Mouse (Mus musculus): ENCODE measurements around the gene Zcchc4. TPM values are rescaled to one million over a fixed set of nuclear protein-coding genes. Genes with fewer than 3 reads are reported as not detected.

The Zcchc4 gene
- total RNA-seq (2014; fragmentation: Nextera tagmentation) (28.0 and 31.4 TPM in 2 replicates), total RNA-seq (2017) (30.3 and 31.9 TPM in 2 replicates)

DNA sequence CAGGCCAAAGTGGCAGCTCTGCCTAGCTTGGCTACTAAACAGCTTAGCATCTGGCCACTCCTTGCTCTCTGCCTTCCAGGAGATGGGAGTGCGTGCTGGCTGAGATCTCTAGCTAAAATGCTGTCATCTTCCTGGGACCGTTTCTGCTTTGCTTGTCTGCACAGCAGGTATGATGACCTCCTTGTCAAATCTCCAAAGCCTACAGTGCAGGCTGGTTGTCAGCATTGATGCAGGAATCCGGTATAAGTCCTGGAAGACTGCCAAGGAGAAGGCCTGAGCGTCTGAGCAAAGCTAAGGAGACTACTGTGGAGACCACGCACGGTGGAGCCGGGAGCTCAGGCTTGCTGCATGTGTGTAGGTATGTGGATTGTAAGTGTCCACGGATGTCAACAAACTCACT is at the start of gene Zcchc4:
Zcchc4 (plus strand) TSS at position 173 of the 400 bp plus-strand sequence.
- ATAC-seq (replicated peaks; ENCODE audit: poor library complexity, severe bottlenecking), result no peak

DNA sequence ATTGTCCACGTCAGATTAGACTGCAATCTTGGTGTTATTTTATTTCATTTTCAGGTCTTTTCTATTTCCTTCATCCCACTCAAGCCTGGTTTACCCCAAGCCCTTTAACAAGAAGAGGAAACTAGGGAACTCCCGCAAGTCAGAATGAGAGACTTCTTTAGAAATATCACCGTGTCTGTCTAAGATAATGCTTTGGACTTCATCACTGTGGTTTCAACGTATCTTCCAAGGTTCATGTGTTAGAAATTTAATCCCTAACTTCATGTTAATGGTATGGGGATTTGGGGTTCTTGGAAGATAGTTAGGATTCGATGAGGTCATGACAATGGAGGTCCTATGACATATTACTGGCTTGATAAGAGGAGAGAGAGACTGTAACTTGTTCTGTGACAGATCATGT is 47.5 kb upstream of the Zcchc4 start:
- ATAC-seq (replicated peaks; ENCODE audit: poor library complexity, severe bottlenecking), result no peak

DNA sequence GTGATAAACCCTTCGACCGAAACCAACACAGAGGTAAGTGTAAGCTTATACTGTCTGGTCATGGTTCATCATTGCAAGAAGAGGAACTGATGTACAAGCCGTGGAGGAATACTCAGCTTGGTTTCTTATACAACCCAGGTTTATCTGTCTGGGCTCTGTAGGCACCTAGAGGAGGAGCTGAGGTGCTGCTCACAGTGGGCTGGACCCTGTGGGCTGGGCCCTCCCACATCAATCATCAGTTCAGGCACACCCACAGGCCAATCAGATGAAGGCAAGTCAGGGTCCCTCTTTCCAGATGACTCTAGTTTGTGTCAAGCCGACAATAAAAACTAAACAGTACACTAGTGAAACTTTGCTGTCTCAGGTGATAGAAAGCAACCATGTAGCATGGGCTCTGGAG is 42.4 kb upstream of the Zcchc4 start:
- ATAC-seq (replicated peaks; ENCODE audit: poor library complexity, severe bottlenecking), result no peak

DNA sequence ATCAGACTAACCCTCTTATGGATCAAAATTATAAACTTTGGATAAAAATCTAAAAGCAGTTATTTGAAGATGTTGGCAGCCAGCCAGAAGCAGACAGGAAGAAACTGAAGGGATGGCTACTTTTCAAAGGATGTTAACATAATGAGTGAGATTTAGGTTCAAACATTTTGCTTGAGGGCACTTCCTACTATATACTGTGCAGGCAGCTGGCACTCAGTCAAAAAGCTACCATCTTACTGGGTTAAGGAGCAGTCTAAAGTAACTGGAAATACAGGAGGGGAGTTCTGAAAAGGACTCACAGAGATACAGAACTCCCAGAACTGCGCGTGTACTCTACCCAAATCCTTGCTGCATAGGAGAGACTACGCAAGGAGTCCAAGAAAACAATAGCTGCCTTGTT is 39.2 kb upstream of the Zcchc4 start:
- ATAC-seq (replicated peaks; ENCODE audit: poor library complexity, severe bottlenecking), result no peak

DNA sequence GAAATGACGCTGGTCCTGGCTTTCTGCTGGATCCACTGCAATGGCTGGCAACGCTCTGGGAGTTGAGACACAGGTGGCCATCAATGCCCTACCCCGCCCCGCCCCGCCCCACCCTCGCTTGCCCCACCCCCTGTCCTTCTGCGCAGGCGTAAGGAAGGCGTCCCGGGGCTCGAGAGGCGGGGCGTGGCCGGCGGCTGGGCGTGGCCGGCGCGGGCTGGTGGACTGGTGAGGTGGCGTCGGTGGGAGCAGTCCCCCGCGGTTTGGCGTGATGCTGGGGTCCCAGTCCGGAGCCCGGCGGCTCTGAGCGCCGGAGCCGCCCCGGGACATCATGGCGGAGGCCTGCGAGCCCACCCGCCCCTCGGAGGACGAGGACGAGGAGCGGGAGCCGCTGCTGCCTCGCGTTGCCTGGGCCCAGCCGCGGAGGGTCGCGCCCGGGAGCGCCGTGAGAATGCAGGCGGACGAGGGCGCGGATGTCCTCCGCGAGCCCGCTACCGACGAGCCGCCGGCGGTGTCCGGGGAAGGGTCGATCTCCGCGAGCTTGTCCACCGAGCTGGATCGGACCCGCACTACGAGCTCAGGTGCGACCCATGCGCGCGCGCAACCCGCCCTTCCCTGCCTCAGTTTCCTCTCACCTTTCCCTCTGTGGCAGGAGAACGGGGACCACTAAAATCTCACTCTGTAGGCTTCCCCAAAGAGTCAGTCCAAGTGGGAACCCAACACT is 33.7 kb upstream of the Zcchc4 start, which contains the start of gene Pi4k2b:
Pi4k2b (plus strand) TSS at position 184 of the 721 bp plus-strand sequence.
- ATAC-seq (replicated peaks; ENCODE audit: poor library complexity, severe bottlenecking), result peak; percentile 89

DNA sequence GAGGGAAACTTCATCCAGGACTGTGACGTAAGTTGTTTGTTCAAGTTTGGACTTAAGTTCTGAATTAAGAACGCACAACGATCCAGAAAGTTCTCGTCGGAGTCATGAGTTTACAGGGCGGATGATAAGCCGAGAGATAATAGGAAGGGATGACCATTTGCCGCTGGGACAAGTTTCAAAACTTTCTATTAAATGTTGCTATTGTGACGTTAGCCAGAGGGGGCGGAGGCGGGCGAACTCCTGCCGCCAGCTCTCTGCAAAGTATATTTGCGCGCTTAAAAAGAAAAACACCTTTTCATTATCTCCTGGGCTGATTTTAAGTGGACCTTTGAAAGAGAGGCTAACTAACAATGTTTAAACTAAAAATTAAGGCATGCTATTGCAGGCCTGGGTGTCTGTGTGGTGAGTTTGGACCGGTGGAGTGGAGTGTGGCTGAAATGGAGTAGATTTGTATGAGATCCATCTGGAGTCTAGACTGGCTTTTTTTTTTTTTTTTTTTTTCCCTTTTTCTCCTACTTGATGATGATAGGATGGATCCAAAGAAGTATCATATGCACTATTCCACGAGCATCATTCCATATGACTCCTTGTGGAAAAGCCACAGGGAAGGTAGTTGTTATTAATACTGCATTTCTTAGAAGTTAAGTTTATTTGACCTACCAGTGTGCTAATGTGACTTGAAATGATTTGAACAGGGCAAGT is 32.9 kb upstream of the Zcchc4 start:
- ATAC-seq (replicated peaks; ENCODE audit: poor library complexity, severe bottlenecking), result peak; percentile 65

DNA sequence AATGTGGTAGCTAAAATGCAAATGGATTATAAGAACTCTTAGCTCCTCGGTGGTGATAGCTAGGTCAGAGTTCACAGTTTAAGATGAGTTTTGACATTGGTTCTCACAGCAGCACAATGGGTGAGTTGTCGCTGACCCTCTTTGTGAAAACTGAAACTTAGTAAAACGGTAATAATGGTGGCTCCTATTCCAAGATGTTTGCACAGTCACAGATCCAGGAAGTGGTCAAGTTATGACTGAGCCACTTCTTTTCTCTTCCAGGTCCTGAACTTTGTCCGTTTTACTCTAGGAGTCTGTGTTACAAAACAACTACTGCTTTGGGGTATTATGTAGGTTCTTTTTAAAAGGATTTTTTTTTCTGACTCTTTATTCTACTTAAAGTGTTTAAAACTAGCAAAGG is 32.0 kb upstream of the Zcchc4 start:
- ATAC-seq (replicated peaks; ENCODE audit: poor library complexity, severe bottlenecking), result peak; percentile 53

DNA sequence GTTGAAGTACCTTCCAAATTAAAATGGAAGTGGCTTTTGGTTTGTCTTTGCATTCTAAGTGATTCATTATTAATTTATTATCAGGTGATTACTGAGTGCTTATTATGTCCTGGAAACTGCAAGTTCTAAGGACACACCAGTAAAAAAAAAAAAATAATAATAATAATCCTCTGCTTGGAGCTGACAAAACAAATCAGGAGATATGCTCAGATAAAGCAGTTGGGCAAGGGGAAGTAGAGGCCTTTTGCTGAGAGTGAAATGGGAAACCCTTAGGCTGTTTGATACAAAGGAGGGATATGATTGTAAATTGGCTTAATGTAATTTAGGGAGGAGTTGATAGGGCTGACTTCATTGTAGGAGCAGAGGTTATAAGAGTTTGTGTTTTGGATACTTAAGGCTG is 28.3 kb upstream of the Zcchc4 start:
- ATAC-seq (replicated peaks; ENCODE audit: poor library complexity, severe bottlenecking), result no peak

DNA sequence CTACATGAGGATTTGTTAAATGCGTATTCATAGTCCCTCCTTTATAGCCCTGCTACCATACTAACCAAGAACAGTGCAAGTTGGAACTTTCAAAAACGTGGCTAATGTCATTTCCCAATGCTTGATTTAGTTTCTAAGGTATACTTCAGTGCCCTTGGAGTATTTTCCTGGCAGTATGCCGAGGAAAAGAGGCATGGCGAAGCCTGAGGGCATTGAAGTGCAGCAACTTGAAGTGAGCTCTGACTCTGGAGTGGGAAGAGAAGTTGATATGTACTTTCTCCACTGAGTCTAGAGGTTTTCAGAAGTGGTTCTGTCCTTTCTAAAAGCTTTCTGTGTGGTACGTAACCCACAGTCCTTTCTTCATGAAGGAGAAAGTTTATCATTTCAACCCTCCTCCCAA is 26.5 kb upstream of the Zcchc4 start:
- ATAC-seq (replicated peaks; ENCODE audit: poor library complexity, severe bottlenecking), result no peak

DNA sequence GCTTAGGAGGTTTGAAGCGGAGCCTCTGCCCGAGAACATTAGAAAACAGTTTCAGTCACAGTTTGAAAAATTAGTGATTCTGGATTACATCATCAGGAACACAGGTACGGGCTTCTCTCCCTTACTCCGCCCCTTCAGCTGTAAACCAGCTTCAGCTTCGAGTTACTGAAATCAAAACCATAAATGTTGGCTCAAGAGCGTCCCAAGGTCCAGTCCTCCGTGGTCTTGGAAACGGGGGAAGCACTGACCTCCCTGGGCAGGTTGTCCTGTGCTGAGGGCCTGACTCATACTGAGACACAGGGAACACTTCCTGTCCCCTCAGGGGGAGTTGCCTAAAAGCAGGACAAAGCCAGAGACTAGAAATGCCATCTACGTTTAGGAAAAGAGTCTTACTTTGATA is 22.1 kb upstream of the Zcchc4 start:
- ATAC-seq (replicated peaks; ENCODE audit: poor library complexity, severe bottlenecking), result no peak

DNA sequence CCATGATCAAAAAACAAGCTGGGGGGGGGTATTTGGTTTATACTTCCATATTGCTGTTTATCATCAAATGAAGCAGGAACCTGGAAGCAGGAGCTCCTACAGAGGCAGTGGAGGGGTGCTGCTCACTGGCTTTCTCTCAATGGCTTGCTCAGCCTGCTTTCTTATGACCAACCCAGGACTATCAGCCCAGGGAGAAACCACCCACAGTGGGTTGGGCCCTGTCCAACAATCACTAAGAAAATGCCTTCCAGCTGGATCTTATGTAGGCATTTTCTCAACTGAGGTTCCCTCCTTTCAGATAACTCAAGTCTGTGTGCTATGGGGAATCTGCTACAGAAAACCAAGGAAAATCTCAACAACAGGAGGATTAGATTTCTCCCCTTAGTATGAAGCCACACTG is 21.0 kb upstream of the Zcchc4 start:
- no peak for ATAC-seq (replicated peaks; ENCODE audit: poor library complexity, severe bottlenecking)

DNA sequence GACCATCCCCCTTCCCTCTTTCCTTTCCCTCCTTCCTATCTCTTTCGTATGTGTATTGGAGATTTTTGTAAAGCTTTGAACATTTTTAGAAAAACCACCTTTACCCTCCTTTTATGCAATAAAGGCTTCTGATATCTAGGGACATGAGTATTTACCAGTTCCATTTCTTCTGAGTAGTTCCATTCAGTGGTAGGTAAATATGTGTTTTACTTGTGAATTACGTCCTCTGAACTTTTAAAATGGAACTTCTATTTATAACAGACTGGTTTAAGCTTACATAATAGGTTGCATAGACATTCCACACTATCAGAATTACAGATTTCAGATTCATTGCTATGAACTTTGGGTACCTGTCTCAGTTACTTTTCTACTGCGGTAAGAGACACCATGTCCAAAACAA is 19.9 kb upstream of the Zcchc4 start:
- ATAC-seq (replicated peaks; ENCODE audit: poor library complexity, severe bottlenecking), result no peak

DNA sequence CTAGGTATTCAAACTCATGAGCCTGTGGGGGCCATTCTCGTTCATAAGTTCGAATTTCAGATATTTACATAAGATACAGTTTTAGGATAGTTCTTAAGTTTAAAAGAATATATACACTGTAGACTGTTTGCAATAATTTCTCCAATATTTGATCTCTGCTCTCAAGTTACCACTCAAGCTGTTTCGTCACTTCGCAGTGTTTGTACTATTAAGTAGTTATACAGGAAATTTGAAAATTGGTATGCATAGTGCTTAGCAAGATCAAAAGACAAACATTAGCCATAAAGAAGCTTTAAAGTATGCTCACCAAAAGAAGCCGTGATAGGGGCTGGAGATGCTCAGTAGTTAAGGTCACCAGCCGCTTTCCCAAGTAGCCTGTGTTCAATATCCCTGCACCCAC is 19.2 kb upstream of the Zcchc4 start:
- no peak for ATAC-seq (replicated peaks; ENCODE audit: poor library complexity, severe bottlenecking)

DNA sequence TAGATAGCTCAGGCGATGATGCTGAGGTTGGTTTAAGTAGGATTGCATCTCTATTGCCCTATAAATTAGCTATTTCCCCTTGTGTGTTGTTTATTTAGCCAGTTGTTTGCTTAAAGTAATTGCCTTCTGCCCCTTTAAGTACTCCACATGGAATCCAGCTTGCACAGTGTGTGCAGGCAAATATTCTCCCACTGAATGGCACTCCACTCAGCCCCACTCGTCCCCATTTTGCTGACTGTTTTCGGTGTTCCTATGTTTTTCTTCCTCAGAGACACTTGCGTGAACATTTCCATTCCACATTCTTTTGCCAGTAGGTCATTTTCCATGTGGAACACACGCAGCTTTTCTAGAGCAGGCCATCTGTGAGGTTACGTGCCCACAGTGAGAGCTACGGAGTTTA is 12.6 kb upstream of the Zcchc4 start:
- ATAC-seq (replicated peaks; ENCODE audit: poor library complexity, severe bottlenecking), result no peak

DNA sequence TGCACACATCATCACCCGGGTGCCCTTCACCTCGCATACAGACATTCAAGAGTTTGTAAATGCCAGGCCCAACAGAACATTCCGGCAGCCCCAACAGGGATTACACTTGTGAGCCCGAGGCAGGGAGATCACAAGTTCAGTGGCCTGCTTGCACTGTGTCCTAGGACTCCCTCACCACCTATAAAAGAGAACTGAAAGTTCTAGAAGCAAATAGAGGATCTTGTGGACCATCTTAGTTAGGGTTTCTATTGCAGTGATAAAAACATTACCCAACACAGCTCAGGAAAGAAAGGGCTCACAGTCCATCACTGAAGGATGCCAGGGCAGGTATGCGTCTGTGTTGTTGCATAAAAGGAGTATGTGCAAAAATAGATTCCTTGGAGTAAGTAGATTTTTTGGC is 942 bp upstream of the Zcchc4 start:
- peak; percentile 85 for ATAC-seq (replicated peaks; ENCODE audit: poor library complexity, severe bottlenecking)

DNA sequence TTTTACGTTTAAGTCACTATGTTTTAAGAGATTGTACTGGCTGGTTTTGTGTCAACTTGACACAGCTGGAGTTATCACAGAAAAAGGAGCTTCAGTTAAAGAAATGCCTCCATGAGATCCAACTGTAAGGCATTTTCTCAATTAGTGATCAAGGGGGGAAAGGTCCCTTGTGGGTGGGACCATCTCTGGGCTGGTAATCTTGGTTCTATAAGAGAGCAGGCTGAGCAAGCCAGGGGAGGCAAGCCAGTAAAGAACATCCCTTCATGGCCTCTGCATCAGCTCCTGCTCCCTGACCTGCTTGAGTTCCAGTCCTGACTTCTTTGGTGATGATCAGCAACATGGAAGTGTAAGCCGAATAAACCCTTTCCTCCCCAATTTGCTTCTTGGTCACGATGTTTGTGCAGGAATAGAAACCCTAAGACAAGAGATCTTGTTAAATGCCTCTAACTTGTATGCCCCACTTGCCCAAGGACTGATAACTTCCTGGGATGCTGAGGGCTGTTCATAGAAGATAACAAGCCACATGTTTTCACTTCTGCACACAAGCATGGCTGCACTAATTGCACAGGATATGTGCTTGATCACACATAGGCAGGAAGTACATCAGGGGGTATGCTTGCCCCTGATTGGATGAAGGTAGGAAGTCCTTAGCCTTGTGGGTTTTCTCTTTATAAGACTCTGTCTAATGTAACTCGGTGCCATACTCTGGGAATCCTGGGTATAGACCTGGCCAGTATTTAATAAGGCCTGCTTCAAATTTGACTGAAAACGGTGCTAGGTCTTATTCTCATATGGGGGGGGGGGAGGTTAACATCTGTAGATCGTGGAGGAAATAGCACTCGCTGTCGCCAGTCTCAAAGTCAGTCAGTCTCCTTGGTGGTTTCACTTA is 1.5 kb downstream of the Zcchc4 start:
- 0 out of 2 replicates have a peak, but pooled peaks have one; percentile 21 for ATAC-seq (replicated peaks; ENCODE audit: poor library complexity, severe bottlenecking)

DNA sequence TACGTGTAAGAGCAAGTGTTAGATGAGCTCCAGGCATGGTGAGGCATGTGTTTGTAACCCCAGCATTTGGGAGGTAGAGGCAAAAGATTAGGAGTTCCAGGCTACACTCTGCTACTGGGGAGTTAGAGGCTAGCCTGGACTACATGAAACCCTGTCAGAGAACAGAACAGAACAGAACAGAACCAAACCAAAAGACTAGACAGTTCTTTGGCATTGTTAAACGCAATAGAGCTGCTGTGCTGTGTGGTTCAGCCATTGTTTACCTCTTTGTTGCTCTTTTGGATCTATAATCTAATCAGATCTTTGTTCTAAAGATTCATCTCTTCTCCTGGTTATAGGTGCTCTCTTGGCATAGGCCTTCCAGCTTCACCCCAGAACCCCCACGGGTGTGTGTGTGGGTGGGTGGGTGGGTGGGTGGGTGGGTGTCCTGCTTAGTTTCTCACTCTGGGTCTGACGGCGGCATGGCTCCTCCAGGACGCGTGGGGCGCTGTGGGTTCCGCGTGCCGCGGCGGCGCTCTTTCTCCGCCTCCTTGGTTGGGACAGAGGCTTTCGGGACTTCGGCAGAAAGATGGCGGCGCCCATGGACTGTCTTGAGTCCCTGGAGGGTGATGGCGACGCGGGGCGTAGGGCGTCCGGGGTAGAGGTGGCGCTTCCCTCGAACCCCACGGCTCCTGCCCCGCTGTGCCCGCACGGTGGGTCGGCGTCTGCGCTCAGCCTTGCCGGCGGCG is 7.5 kb downstream of the Zcchc4 start:
- peak; percentile 98 for ATAC-seq (replicated peaks; ENCODE audit: poor library complexity, severe bottlenecking)

DNA sequence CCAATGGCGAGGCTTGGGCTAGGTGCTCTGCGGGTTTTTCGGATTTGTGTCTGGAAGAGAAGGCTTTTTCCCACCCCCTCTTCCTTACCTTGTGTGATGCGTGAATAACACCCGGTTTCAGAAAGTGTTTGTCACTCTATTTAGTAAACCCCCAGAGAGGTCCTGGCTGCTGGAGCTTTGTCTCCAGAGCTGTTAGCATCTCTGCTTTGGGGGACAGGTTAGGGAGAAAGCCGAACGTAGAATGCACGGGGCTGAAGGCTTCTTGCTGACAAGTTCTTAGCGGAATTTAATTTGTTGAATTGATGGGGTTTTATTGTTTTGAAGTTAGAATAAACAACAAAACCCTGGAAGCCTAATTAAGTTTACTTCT is 8.0 kb downstream of the Zcchc4 start:
- no peak; the same call in 1 of the 2 replicates for ATAC-seq (replicated peaks; ENCODE audit: poor library complexity, severe bottlenecking)

DNA sequence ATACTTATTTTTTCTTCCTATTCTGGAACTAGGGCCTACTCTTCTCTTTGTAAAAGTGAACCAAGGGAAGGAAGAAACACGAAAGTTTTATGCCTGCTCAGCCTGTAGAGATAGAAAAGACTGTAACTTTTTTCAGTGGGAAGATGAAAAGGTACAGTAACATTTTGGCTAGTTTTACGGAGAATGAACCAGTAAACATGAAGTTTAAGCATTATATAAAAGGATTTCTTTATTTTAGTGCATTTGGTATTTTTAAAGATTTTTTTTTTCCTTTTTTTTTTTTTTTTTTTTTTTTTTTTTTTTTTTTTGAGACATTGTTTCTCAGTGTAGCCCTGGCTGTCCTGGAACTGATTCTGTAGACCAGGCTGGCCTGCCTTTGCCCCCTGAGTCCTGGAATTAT is 8.7 kb downstream of the Zcchc4 start:
- ATAC-seq (replicated peaks; ENCODE audit: poor library complexity, severe bottlenecking), result no peak

Measured in granulocyte monocyte progenitor cell, adult 5-6 weeks (primary cell).